Mouse (Mus musculus) MEL (cell line): ENCODE measurements around the gene Tlx2. TPM values are rescaled to one million over a fixed set of nuclear protein-coding genes. Genes with fewer than 3 reads are reported as not detected.

Experiments
- DNase-seq: peaks from one replicate; pipeline ENCODE4 v3.0.0; 2011; ENCODE audit warnings: low read depth, low spot score
- H3K27ac ChIP-seq: 2 replicates; pipeline ENCODE4 v1.5.1; 2012; ENCODE audit warnings: low read depth, mild to moderate bottlenecking, control low read depth, low read length, moderate library complexity; ENCODE audit not compliant: control insufficient read depth
- H3K27me3 ChIP-seq, 2 experiments: fragments of 150-350 bp in 1 of 2; sonication (generic) in 1 of 2; 2 replicates each; pipeline ENCODE4 v1.6.1; 2012; ENCODE audit warnings: low read length in 2 of 2, mild to moderate bottlenecking in 2 of 2, improper control_type of control experiment in 1 of 2, moderate library complexity in 1 of 2; ENCODE audit not compliant: insufficient read depth in 2 of 2, control insufficient read depth in 1 of 2
- H3K36me3 ChIP-seq, 2 experiments: 2 replicates each; pipeline ENCODE4 v1.6.1; 2012 to 2014; ENCODE audit warnings: low read length in 2 of 2, improper control_type of control experiment in 1 of 2, inconsistent platforms in 1 of 2, mild to moderate bottlenecking in 1 of 2; ENCODE audit not compliant: insufficient read depth in 2 of 2, control insufficient read depth in 1 of 2
- H3K4me1 ChIP-seq, 2 experiments: fragments of 150-350 bp in 1 of 2; sonication (generic) in 1 of 2; 2 replicates each; pipeline ENCODE4 v1.6.1; 2012; ENCODE audit warnings: low read length in 2 of 2, improper control_type of control experiment in 1 of 2, mild to moderate bottlenecking in 1 of 2; ENCODE audit not compliant: insufficient read depth in 2 of 2, control insufficient read depth in 1 of 2
- H3K4me3 ChIP-seq, 2 experiments: fragments of 150-350 bp in 1 of 2; sonication (generic) in 1 of 2; 2 replicates each; pipeline ENCODE4 v1.5.1; 2012; ENCODE audit warnings: low read depth in 2 of 2, low read length in 2 of 2, mild to moderate bottlenecking in 2 of 2, moderate library complexity in 2 of 2, control low read depth in 1 of 2, improper control_type of control experiment in 1 of 2; ENCODE audit not compliant: control insufficient read depth in 1 of 2, insufficient read depth in 1 of 2
- H3K79me2 ChIP-seq: 2 replicates; pipeline ENCODE4 v1.6.1; 2012; ENCODE audit warnings: mild to moderate bottlenecking, low read length, moderate library complexity; ENCODE audit not compliant: control insufficient read depth, poor library complexity, insufficient read depth
- H3K9ac ChIP-seq: 2 replicates; pipeline ENCODE4 v1.6.1; 2012; ENCODE audit warnings: low read depth, mild to moderate bottlenecking, control low read depth, low read length, moderate library complexity; ENCODE audit not compliant: control insufficient read depth, poor library complexity, severe bottlenecking
- H3K9me3 ChIP-seq: fragments of 150-350 bp; sonication (generic); replicated peaks from 2 replicates; pipeline ENCODE4 v1.6.1; 2012; ENCODE audit warnings: mild to moderate bottlenecking, low read length, improper control_type of control experiment, moderate library complexity; ENCODE audit not compliant: insufficient read depth
- BHLHE40 ChIP-seq: IDR thresholded peaks from 2 replicates; pipeline ENCODE4 v1.6.1; 2012; ENCODE audit warnings: low read depth, mild to moderate bottlenecking, inconsistent platforms, low read length, improper control_type of control experiment, borderline replicate concordance
- CHD1 ChIP-seq: IDR thresholded peaks from 2 replicates; pipeline ENCODE4 v1.6.1; 2012; ENCODE audit warnings: low read depth, mild to moderate bottlenecking, inconsistent platforms, low read length, improper control_type of control experiment
- CTCF ChIP-seq, 3 experiments: IDR thresholded peaks in 2 of 3; conservative IDR thresholded peaks in 1 of 3; 2 replicates each; pipeline ENCODE4 v1.5.1; 2011 to 2012; ENCODE audit warnings: low read length in 3 of 3, low read depth in 2 of 3, mild to moderate bottlenecking in 2 of 3, improper control_type of control experiment in 1 of 3, inconsistent platforms in 1 of 3, mixed read lengths in 1 of 3, moderate library complexity in 1 of 3; ENCODE audit not compliant: control insufficient read depth in 1 of 3, insufficient read depth in 1 of 3, poor library complexity in 1 of 3, severe bottlenecking in 1 of 3
- E2F4 ChIP-seq: IDR thresholded peaks from 2 replicates; pipeline ENCODE4 v1.6.1; 2011; ENCODE audit warnings: low read depth, low read length, improper control_type of control experiment, borderline replicate concordance
- ELF1 ChIP-seq: IDR thresholded peaks from 2 replicates; pipeline ENCODE4 v1.6.1; 2014; ENCODE audit warnings: low read depth, mild to moderate bottlenecking, inconsistent platforms, low read length, improper control_type of control experiment, moderate library complexity
- ETS1 ChIP-seq: IDR thresholded peaks from 2 replicates; pipeline ENCODE4 v1.6.1; 2012; ENCODE audit warnings: low read depth, mild to moderate bottlenecking, inconsistent platforms, low read length, improper control_type of control experiment, moderate library complexity
- GATA1 ChIP-seq: IDR thresholded peaks from 2 replicates; pipeline ENCODE4 v1.6.1; 2011; ENCODE audit warnings: low read depth, low read length, improper control_type of control experiment
- JUND ChIP-seq: IDR thresholded peaks from 2 replicates; pipeline ENCODE4 v1.6.1; 2011; ENCODE audit warnings: low read depth, mild to moderate bottlenecking, improper control_type of control experiment, low read length
- MAZ ChIP-seq: IDR thresholded peaks from 2 replicates; pipeline ENCODE4 v1.6.1; 2012; ENCODE audit warnings: low read depth, mild to moderate bottlenecking, inconsistent platforms, low read length, improper control_type of control experiment
- MEF2A ChIP-seq: IDR thresholded peaks from 2 replicates; pipeline ENCODE4 v1.6.1; 2014; ENCODE audit warnings: low read depth, mild to moderate bottlenecking, inconsistent platforms, low read length, improper control_type of control experiment; ENCODE audit not compliant: poor library complexity, insufficient replicate concordance, severe bottlenecking; ENCODE audit errors: extremely low read depth
- MYB ChIP-seq: IDR thresholded peaks from 2 replicates; pipeline ENCODE4 v1.6.1; 2011; ENCODE audit warnings: mild to moderate bottlenecking, low read depth, low read length, improper control_type of control experiment
- NRF1 ChIP-seq: IDR thresholded peaks from 2 replicates; pipeline ENCODE4 v1.6.1; 2014; ENCODE audit warnings: low read depth, mild to moderate bottlenecking, inconsistent platforms, low read length, improper control_type of control experiment, moderate library complexity; ENCODE audit not compliant: poor library complexity, insufficient read depth, severe bottlenecking
- POLR2A ChIP-seq, 2 experiments: IDR thresholded peaks; 2 replicates each; pipeline ENCODE4 v1.6.1; 2011 to 2012; ENCODE audit warnings: low read length in 2 of 2, mild to moderate bottlenecking in 2 of 2, control low read depth in 1 of 2, improper control_type of control experiment in 1 of 2, low read depth in 1 of 2, moderate library complexity in 1 of 2; ENCODE audit not compliant: control insufficient read depth in 1 of 2, insufficient read depth in 1 of 2, poor library complexity in 1 of 2
- POLR2AphosphoS2 ChIP-seq: IDR thresholded peaks from 2 replicates; pipeline ENCODE4 v1.6.1; 2011; ENCODE audit warnings: low read length, improper control_type of control experiment
- RAD21 ChIP-seq: IDR thresholded peaks from 2 replicates; pipeline ENCODE4 v1.6.1; 2011; ENCODE audit warnings: mild to moderate bottlenecking, low read depth, low read length, improper control_type of control experiment
- SMC3 ChIP-seq: IDR thresholded peaks from 2 replicates; pipeline ENCODE4 v1.6.1; 2011; ENCODE audit warnings: low read depth, low read length, improper control_type of control experiment
- TAL1 ChIP-seq: IDR thresholded peaks from 2 replicates; pipeline ENCODE4 v1.6.1; 2012; ENCODE audit warnings: mild to moderate bottlenecking, inconsistent platforms, low read length, moderate library complexity, mixed read lengths
- TCF12 ChIP-seq: IDR thresholded peaks from 2 replicates; pipeline ENCODE4 v1.6.1; 2014; ENCODE audit warnings: low read depth, mild to moderate bottlenecking, inconsistent platforms, low read length, improper control_type of control experiment, moderate library complexity
- UBTF ChIP-seq: IDR thresholded peaks from 2 replicates; pipeline ENCODE4 v1.6.1; 2012; ENCODE audit warnings: low read depth, mild to moderate bottlenecking, inconsistent platforms, low read length, improper control_type of control experiment, moderate library complexity, borderline replicate concordance; ENCODE audit not compliant: insufficient read depth
- USF1 ChIP-seq: IDR thresholded peaks from 2 replicates; pipeline ENCODE4 v1.6.1; 2014; ENCODE audit warnings: low read depth, mild to moderate bottlenecking, inconsistent platforms, low read length, improper control_type of control experiment, moderate library complexity
- USF2 ChIP-seq, 2 experiments: IDR thresholded peaks; 2 replicates each; pipeline ENCODE4 v1.6.1; 2011 to 2012; ENCODE audit warnings: improper control_type of control experiment in 2 of 2, low read length in 2 of 2, borderline replicate concordance in 1 of 2, inconsistent platforms in 1 of 2, low read depth in 1 of 2, mild to moderate bottlenecking in 1 of 2; ENCODE audit not compliant: insufficient read depth in 1 of 2
- ZKSCAN1 ChIP-seq: IDR thresholded peaks from 2 replicates; pipeline ENCODE4 v1.6.1; 2012; ENCODE audit warnings: low read depth, mild to moderate bottlenecking, inconsistent platforms, low read length, improper control_type of control experiment, moderate library complexity
- ZMIZ1 ChIP-seq: IDR thresholded peaks from 2 replicates; pipeline ENCODE4 v1.6.1; 2012; ENCODE audit warnings: low read depth, mild to moderate bottlenecking, inconsistent platforms, low read length, improper control_type of control experiment, moderate library complexity
- ZNF384 ChIP-seq: IDR thresholded peaks from 2 replicates; pipeline ENCODE4 v1.6.1; 2012; ENCODE audit warnings: low read depth, mild to moderate bottlenecking, inconsistent platforms, low read length, improper control_type of control experiment
- polyA plus RNA-seq, 2 experiments: library from polyadenylated mRNA; stranded (reverse) in 1 of 2; unstranded in 1 of 2; fragments of >175 nt in 1 of 2; fragments of >200 nt in 1 of 2; gene quantifications; 2 replicates each; pipeline versions ENCODE4 v1.2.1 to v1.2.4; 2012; ENCODE audit warnings: low replicate concordance in 2 of 2, low read depth in 1 of 2; ENCODE audit not compliant: insufficient read length in 2 of 2, insufficient read depth in 1 of 2, missing spikeins in 1 of 2
- total RNA-seq: library from RNA; depleted of rRNA; stranded (reverse); fragments of 300-350 nt; gene quantifications from 2 replicates; pipeline ENCODE4 v1.2.3, GENCODE M21; 2012; rRNA removed

Gene Tlx2
- total RNA-seq (not detected in 2 replicates), polyA plus RNA-seq (not detected)

- no peak within 1 kb of the TSS for H3K4me3 ChIP-seq
- TF ChIP-seq MEF2A, result no peak
- TF ChIP-seq ZKSCAN1, result no peak
- TF ChIP-seq TAL1, result no peak
- no peak for TF ChIP-seq GATA1
- TF ChIP-seq E2F4, result no peak
- no peak for TF ChIP-seq CHD1
- TF ChIP-seq BHLHE40, result no peak
- no peaks in the 10 kb centered on the region for H3K36me3 ChIP-seq
- H3K79me2 ChIP-seq, result no peaks in the 10 kb centered on the region
- no peak within 1 kb of the TSS for H3K27ac ChIP-seq
- no peak within 1 kb of the TSS for H3K9ac ChIP-seq
- H3K27me3 ChIP-seq, result no peaks in the 10 kb centered on the region
- H3K9me3 ChIP-seq, result no peaks in the 10 kb centered on the region
- H3K4me1 ChIP-seq, result no peaks in the 10 kb centered on the region
- no peak for DNase-seq
These were observed at the start of gene Tlx2 for GRCm38 (mm10) chr6:83070247-83070310. Tlx2 (minus strand) TSS chr6:83070293.

- Histone ChIP-seq H3K4me1 (peaks cover 0 to 27% of the 10 kb centered on the region in 2 experiments; a peak in 3 of 4 replicates), H3K9ac (peak overlapping the region; percentile 46), H3K79me2 (peaks cover 48% of the 10 kb centered on the region)
These were observed 49.6 kb upstream of the Tlx2 start for GRCm38 (mm10) chr6:83119734-83120051.

More at GRCm38 (mm10) chr6:83119734-83120051, 49.6 kb upstream of the Tlx2 start:
- Histone ChIP-seq H3K36me3 (peaks cover 0 to 31% of the 10 kb centered on the region in 2 experiments; a peak in 2 of 4 replicates), H3K9me3 (no peaks in the 10 kb centered on the region), H3K4me3 (no peak overlapping the region; a peak in 1 of 4 replicates), H3K27ac (peak overlapping the region; percentile 19; the same call in 1 of the 2 replicates), H3K27me3 (no peaks in the 10 kb centered on the region)
- TF ChIP-seq USF2 (IDR thresholded peaks at IDR 0.05; ENCODE audit: borderline replicate concordance in 1 of 2, insufficient read depth in 1 of 2, low read depth in 1 of 2, low read length in 2 of 2), result no peak
- TF ChIP-seq USF1, result no peak
- TF ChIP-seq POLR2A (IDR thresholded peaks at IDR 0.05; ENCODE audit: control insufficient read depth in 1 of 2, insufficient read depth in 1 of 2, low read depth in 1 of 2, low read length in 2 of 2, poor library complexity in 1 of 2), result no peak
- TF ChIP-seq ZKSCAN1, result no peak
- no peak for TF ChIP-seq MYB
- TF ChIP-seq POLR2AphosphoS2, result no peak
- TF ChIP-seq ZMIZ1, result no peak
- TF ChIP-seq MAZ, result no peak
- TF ChIP-seq NRF1, result no peak
- TF ChIP-seq JUND, result no peak
- no peak for TF ChIP-seq ZNF384
- no peak for TF ChIP-seq SMC3
- no peak for TF ChIP-seq ETS1
- no peak for TF ChIP-seq RAD21
- TF ChIP-seq UBTF, result no peak
- no peak for TF ChIP-seq GATA1
- no peak for TF ChIP-seq CTCF (IDR thresholded peaks at IDR 0.05 in 2 of 3, conservative IDR thresholded peaks at IDR 0.05 in 1 of 3; ENCODE audit: control insufficient read depth in 1 of 3, insufficient read depth in 1 of 3, low read depth in 2 of 3, low read length in 3 of 3, poor library complexity in 1 of 3, severe bottlenecking in 1 of 3)
- no peak for TF ChIP-seq E2F4
- TF ChIP-seq ELF1, result no peak
- no peak for TF ChIP-seq TCF12
- DNase-seq, result no peak
